Mouse (Mus musculus) kidney, adult 2 months (tissue): Measurements from ENCODE around the gene Shisa8.

Source experiments
- CTCF ChIP-seq: fragments of 200-500 bp; conservative IDR thresholded peaks from 2 replicates; pipeline ENCODE4 v1.5.1; 2011; ENCODE audit warnings: low read depth, mild to moderate bottlenecking, control low read depth, low read length, moderate library complexity, mixed read lengths; ENCODE audit not compliant: insufficient read depth, insufficient read length
- POLR2A ChIP-seq: fragments of 200-500 bp; IDR thresholded peaks from one replicate; pipeline ENCODE4 v1.6.1; 2011; ENCODE audit warnings: low read depth, low read length, control low read depth

DNA sequence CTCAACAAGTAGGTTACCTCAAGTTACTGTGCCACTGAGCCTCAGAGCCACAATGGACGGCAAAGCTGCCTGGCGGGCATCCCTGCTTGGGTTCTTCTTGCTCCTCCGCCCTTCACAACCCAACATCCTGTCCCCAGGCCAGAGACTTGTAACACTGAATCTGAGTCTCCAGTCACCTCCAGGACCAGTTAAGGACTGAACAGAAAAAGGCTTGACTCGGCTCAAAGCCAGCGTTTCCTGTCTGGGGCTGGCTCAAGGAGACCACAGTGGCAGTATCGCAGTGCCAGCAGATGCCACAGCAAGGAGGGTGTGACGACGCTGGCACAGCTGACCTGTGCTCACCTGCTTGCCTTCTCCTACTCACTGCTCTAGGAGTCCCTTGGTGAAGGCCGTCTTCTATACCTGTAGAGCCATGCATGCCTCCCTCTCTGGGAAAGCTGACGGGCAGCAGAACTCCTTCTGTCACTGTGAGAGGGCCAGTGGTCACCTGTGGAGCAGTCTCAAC lies 15.3 kb downstream of the Shisa8 start:
- TF ChIP-seq CTCF (no peak), POLR2A (no peak)
